Mouse (Mus musculus) liver, adult 2 months (tissue): ENCODE data around the gene Nebl. TPM values are rescaled to one million over a fixed set of nuclear protein-coding genes. Genes with fewer than 3 reads are reported as not detected.

Source experiments
- DNase-seq: peaks from one replicate; pipeline ENCODE4 v3.0.0-alpha.2; 2011; ENCODE audit warnings: low read depth, low spot score; ENCODE audit errors: extremely low read depth
- H3K27ac ChIP-seq: fragments of 200-500 bp; replicated peaks from 2 replicates; pipeline ENCODE4 v1.5.1; 2012; ENCODE audit warnings: low read depth, mild to moderate bottlenecking, control low read depth, inconsistent platforms, low read length; ENCODE audit not compliant: insufficient read depth
- H3K27me3 ChIP-seq: fragments of 200-500 bp; 2 replicates; pipeline ENCODE4 v1.6.1; 2012; ENCODE audit warnings: mild to moderate bottlenecking, moderate library complexity, low read length, inconsistent platforms; ENCODE audit not compliant: control insufficient read depth, insufficient read depth
- H3K36me3 ChIP-seq: fragments of 200-500 bp; 2 replicates; pipeline ENCODE4 v1.6.1; 2012; ENCODE audit warnings: low read length, inconsistent platforms; ENCODE audit not compliant: control insufficient read depth, insufficient read depth
- H3K4me1 ChIP-seq: fragments of 200-500 bp; 2 replicates; pipeline ENCODE4 v1.6.1; 2011; ENCODE audit warnings: low read length; ENCODE audit not compliant: control insufficient read depth, insufficient read depth
- H3K4me3 ChIP-seq: fragments of 200-500 bp; 2 replicates; pipeline ENCODE4 v1.5.1; 2011; ENCODE audit warnings: low read depth, mild to moderate bottlenecking, control low read depth, low read length, moderate library complexity; ENCODE audit not compliant: insufficient read depth
- H3K79me2 ChIP-seq: fragments of 200-500 bp; 2 replicates; pipeline ENCODE4 v1.6.1; 2012; ENCODE audit warnings: inconsistent platforms, mild to moderate bottlenecking, low read length, moderate library complexity; ENCODE audit not compliant: control insufficient read depth, insufficient read depth
- H3K9ac ChIP-seq: fragments of 200-500 bp; 2 replicates; pipeline ENCODE4 v1.6.1; 2012; ENCODE audit warnings: low read depth, mild to moderate bottlenecking, control low read depth, inconsistent platforms, low read length
- CTCF ChIP-seq: fragments of 200-500 bp; IDR thresholded peaks from 2 replicates; pipeline ENCODE4 v1.5.1; 2011; ENCODE audit warnings: low read depth, low read length, control low read depth
- POLR2A ChIP-seq: fragments of 200-500 bp; IDR thresholded peaks from 2 replicates; pipeline ENCODE4 v1.6.1; 2011; ENCODE audit warnings: low read length, control low read depth; ENCODE audit not compliant: insufficient read depth; ENCODE audit errors: extremely low read depth
- WGBS: fragments of 180-500 bp; shearing (Covaris S2); methylation state at CpG from one replicate; pipeline ENCODE4 v1.1.7; 2018; 5-methylcytosine and 5-hydroxymethylcytosine counted together
- polyA plus RNA-seq: library from polyadenylated mRNA; depleted of rRNA; stranded (reverse); fragments of >200 nt; gene quantifications from 2 replicates; pipeline ENCODE4 v1.2.3, GENCODE M21; 2012
- total RNA-seq: library from RNA; depleted of rRNA; stranded (reverse); fragments of >200 nt; gene quantifications from 2 replicates; pipeline ENCODE4 v1.2.3, GENCODE M21; 2014

Nebl gene
- total and polyA plus RNA-seq, 2 experiments: 0.02 to 0.28 TPM

- no peak overlapping the region for H3K4me3 ChIP-seq
- 90% methylated on average over 14 of the region's 14 CpGs for WGBS
- TF ChIP-seq POLR2A: no peak
- TF ChIP-seq CTCF: no peak
- H3K9ac ChIP-seq: no peak overlapping the region
- H3K27me3 ChIP-seq: no peaks in the 10 kb centered on the region
- no peaks in the 10 kb centered on the region for H3K79me2 ChIP-seq
- no peak overlapping the region for H3K27ac ChIP-seq
- no peaks in the 10 kb centered on the region for H3K36me3 ChIP-seq
- DNase-seq: no peak
- no peaks in the 10 kb centered on the region; the same call in 1 of the 2 replicates for H3K4me1 ChIP-seq
Observed at GRCm38 (mm10) chr2:17714661-17715060, 16.6 kb downstream of the Nebl start.

- Histone ChIP-seq H3K4me1 (no peaks in the 10 kb centered on the region; the same call in 1 of the 2 replicates), H3K36me3 (no peaks in the 10 kb centered on the region), H3K27ac (no peak overlapping the region), H3K27me3 (no peaks in the 10 kb centered on the region), H3K4me3 (no peak overlapping the region), H3K79me2 (no peaks in the 10 kb centered on the region), H3K9ac (no peak overlapping the region)
- 68% methylated on average over 4 of the region's 4 CpGs for WGBS
- no peak for TF ChIP-seq CTCF
- DNase-seq: no peak
Observed at GRCm38 (mm10) chr2:17714124-17714523, 17.1 kb downstream of the Nebl start.

- H3K4me1 ChIP-seq: no peaks in the 10 kb centered on the region; the same call in 1 of the 2 replicates
- DNase-seq: no peak
- H3K27ac ChIP-seq: no peak overlapping the region
- H3K27me3 ChIP-seq: no peaks in the 10 kb centered on the region
- no peaks in the 10 kb centered on the region for H3K36me3 ChIP-seq
- H3K4me3 ChIP-seq: no peak overlapping the region
- WGBS: 91% methylated on average over 5 of the region's 5 CpGs
- no peak for TF ChIP-seq POLR2A
- no peak overlapping the region for H3K9ac ChIP-seq
- no peaks in the 10 kb centered on the region for H3K79me2 ChIP-seq
Observed at GRCm38 (mm10) chr2:17711216-17711615, 20.0 kb downstream of the Nebl start.

- TF ChIP-seq CTCF (no peak), POLR2A (no peak)
- H3K4me1 ChIP-seq: no peaks in the 10 kb centered on the region; the same call in 1 of the 2 replicates
- no peak overlapping the region for H3K9ac ChIP-seq
- no peaks in the 10 kb centered on the region for H3K79me2 ChIP-seq
- no peak overlapping the region for H3K4me3 ChIP-seq
- H3K27me3 ChIP-seq: no peaks in the 10 kb centered on the region
- WGBS: 67% methylated on average over 2 of the region's 2 CpGs
- H3K27ac ChIP-seq: no peak overlapping the region
- peak; percentile 76 for DNase-seq
- no peaks in the 10 kb centered on the region for H3K36me3 ChIP-seq
Observed at GRCm38 (mm10) chr2:17710083-17710482, 21.2 kb downstream of the Nebl start.

GRCm38 (mm10) chr2:17705964-17706363, 25.3 kb downstream of the Nebl start:
- DNase-seq: no peak
- H3K4me3 ChIP-seq: no peak overlapping the region
- WGBS: 83% methylated on average over 5 of the region's 5 CpGs
- H3K79me2 ChIP-seq: no peaks in the 10 kb centered on the region
- no peak overlapping the region for H3K27ac ChIP-seq
- no peaks in the 10 kb centered on the region for H3K36me3 ChIP-seq
- H3K27me3 ChIP-seq: no peaks in the 10 kb centered on the region
- TF ChIP-seq CTCF (no peak), POLR2A (no peak)
- H3K9ac ChIP-seq: no peak overlapping the region
- H3K4me1 ChIP-seq: no peaks in the 10 kb centered on the region; the same call in 1 of the 2 replicates

GRCm38 (mm10) chr2:17705426-17705825, 25.8 kb downstream of the Nebl start:
- no peaks in the 10 kb centered on the region for H3K79me2 ChIP-seq
- no peak overlapping the region for H3K4me3 ChIP-seq
- no peak for DNase-seq
- TF ChIP-seq CTCF: no peak
- no peak for TF ChIP-seq POLR2A
- 72% methylated on average over 3 of the region's 3 CpGs for WGBS
- no peaks in the 10 kb centered on the region; the same call in 1 of the 2 replicates for H3K4me1 ChIP-seq
- no peaks in the 10 kb centered on the region for H3K27me3 ChIP-seq
- no peak overlapping the region for H3K9ac ChIP-seq
- H3K36me3 ChIP-seq: no peaks in the 10 kb centered on the region
- H3K27ac ChIP-seq: no peak overlapping the region
